Mouse (Mus musculus): Measurements from ENCODE around the gene Asb6. TPM values are rescaled to one million over a fixed set of nuclear protein-coding genes. Genes with fewer than 3 reads are reported as not detected.
A peak's percentile ranks its signal among the peaks of the same experiment; 100 is the strongest.

Gene Asb6
- polyA plus RNA-seq, 1 experiment, result 31.7 TPM

DNA sequence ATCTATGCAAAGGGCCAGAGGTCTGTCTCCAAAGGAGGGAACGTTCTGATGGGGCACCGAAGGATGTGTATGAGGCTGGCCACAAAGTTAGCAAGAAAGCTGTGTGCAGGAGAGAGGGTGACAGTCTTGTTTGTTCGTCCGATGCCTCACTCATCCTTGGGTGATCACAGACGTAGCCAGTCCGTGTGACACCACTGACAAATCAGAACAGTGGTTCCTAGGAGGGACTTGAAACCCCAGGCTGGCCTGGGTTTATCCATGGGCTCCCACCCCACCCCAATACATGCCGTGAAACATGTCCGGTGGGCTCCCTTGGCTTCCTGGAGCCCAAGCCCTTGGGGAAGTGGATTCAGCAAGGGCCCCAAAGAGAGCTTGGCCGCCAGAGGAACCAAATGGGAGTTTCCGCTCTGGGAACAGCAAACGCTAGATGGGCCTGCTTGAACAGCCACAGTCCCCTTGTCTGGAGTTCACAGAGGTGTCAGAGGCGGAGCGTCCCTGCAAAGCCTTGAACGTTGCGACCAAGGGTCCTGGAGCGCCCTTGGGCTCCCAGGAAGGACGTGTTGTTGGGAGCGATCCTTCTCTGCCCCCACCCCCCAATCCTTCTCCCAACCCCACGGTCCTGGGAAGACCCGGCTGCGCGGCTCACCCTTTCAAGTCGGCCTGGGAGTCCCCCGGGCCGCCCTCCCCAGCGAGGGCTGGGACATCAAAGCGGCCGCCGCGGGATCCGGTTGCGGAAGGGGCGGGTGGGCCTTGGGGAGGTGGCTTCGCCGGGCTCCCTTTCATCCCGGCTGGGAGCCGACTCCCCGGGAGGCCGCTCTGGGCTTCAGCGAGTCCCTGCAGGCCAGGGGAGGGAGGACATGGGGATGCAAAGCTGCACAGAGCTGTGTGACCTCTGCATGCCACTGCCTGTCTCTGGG, 45.8 kb downstream of the Asb6 start:
- no peaks in the 10 kb centered on the region for H3K27me3 ChIP-seq (ENCODE audit: control insufficient read depth, insufficient read depth, low read length)
- WGBS, result 7% methylated on average over 40 of the region's 40 CpGs
- H3K4me1 ChIP-seq (ENCODE audit: control insufficient read depth, insufficient read depth, insufficient read length, low read length), result peaks cover 11% of the 10 kb centered on the region
- no peak for TF ChIP-seq POLR2A (IDR thresholded peaks at IDR 0.05; ENCODE audit: low read depth, low read length)
- no peak for TF ChIP-seq CTCF (IDR thresholded peaks at IDR 0.05; ENCODE audit: extremely low read depth, insufficient read length, insufficient replicate concordance, low read depth, low read length)
- peak overlapping the region; percentile 56 for H3K4me3 ChIP-seq (ENCODE audit: low read depth, low read length)
- H3K27ac ChIP-seq (ENCODE audit: insufficient read depth, low read depth, low read length), result peak overlapping the region; percentile 28; the same call in 1 of the 2 replicates
- no peaks in the 10 kb centered on the region for H3K36me3 ChIP-seq (ENCODE audit: control insufficient read depth, insufficient read depth, low read length)

DNA sequence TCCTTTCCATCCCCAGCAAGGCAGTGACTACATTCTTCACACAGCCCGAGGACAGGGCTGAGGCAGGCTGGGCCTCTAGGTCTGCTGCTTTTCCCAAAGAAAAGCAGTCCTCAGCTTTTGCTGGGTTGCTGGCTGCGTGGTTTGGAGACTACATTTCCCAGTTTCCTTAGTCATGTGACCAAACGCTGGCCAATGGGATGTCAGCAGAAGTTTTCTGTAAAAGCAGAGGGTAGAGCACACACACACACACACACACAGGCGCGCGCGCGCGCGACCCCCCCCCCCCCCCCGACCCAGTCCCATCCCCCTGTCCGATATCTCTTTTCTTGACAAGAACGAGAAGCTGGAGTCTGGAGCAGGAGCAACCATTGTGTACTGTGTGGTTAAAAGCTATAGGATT, 46.8 kb downstream of the Asb6 start:
- no peak overlapping the region for H3K27ac ChIP-seq (ENCODE audit: insufficient read depth, low read depth, low read length)
- H3K4me3 ChIP-seq (ENCODE audit: low read depth, low read length), result no peak overlapping the region
- H3K36me3 ChIP-seq (ENCODE audit: control insufficient read depth, insufficient read depth, low read length), result no peaks in the 10 kb centered on the region
- no peak for TF ChIP-seq POLR2A (IDR thresholded peaks at IDR 0.05; ENCODE audit: low read depth, low read length)
- TF ChIP-seq CTCF (IDR thresholded peaks at IDR 0.05; ENCODE audit: extremely low read depth, insufficient read length, insufficient replicate concordance, low read depth, low read length), result no peak
- 2% methylated on average over 13 of the region's 13 CpGs for WGBS
- no peaks in the 10 kb centered on the region for H3K27me3 ChIP-seq (ENCODE audit: control insufficient read depth, insufficient read depth, low read length)
- peaks cover 11% of the 10 kb centered on the region for H3K4me1 ChIP-seq (ENCODE audit: control insufficient read depth, insufficient read depth, insufficient read length, low read length)

DNA sequence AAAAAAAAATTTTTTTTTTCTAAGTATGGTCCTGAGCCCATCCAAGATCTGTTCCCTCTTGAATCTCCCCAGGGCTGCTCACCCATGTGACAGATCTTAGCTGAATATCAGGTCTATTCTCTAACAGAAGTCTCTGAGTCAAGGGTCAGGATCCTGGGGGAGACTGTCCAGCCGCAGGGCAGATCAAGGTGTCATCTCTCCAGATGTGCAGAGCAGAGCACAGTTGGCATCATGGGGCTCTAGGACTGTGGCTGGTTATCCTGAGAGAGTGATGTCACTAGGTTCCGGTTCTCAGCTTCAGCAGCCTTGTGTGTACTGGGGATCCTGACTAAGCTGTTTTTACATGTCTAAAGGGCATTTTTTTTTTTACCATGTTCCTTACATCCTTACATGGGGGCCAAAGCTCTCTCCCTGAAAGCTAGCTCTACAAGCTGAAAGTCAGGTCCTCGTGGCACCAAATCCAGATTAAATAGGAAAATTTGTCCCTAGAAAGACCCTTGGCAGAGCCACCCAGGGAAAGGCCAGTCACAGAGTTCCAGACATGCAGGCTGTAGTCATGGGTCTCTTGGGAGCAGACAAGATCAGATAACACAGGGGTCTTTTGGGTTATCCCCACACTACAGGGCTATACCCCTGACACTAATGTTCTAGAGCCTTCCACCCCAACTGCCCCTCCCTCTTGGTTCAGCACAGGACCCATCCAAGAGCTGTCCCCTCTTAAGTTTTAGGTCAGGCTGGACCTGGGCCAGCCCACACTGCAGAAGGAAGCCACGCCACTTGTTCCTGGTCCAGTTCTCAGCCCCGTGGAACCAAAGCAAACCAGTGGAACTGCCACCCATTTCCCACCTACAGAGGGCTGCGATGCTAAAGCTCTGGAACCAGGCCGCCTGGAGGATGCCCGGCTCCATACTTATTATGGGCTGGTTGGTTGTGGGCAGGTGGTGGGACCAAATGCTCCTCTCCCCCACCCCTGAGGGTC, 47.5 kb downstream of the Asb6 start:
- WGBS, result 76% methylated on average over 8 of the region's 8 CpGs
- Histone ChIP-seq H3K27me3 (ENCODE audit: control insufficient read depth, insufficient read depth, low read length) (no peaks in the 10 kb centered on the region), H3K36me3 (ENCODE audit: control insufficient read depth, insufficient read depth, low read length) (no peaks in the 10 kb centered on the region), H3K4me1 (ENCODE audit: control insufficient read depth, insufficient read depth, insufficient read length, low read length) (peaks cover 11% of the 10 kb centered on the region), H3K27ac (ENCODE audit: insufficient read depth, low read depth, low read length) (no peak overlapping the region), H3K4me3 (ENCODE audit: low read depth, low read length) (no peak overlapping the region)
- TF ChIP-seq POLR2A (IDR thresholded peaks at IDR 0.05; ENCODE audit: low read depth, low read length), result no peak
- TF ChIP-seq CTCF (IDR thresholded peaks at IDR 0.05; ENCODE audit: extremely low read depth, insufficient read length, insufficient replicate concordance, low read depth, low read length), result no peak

DNA sequence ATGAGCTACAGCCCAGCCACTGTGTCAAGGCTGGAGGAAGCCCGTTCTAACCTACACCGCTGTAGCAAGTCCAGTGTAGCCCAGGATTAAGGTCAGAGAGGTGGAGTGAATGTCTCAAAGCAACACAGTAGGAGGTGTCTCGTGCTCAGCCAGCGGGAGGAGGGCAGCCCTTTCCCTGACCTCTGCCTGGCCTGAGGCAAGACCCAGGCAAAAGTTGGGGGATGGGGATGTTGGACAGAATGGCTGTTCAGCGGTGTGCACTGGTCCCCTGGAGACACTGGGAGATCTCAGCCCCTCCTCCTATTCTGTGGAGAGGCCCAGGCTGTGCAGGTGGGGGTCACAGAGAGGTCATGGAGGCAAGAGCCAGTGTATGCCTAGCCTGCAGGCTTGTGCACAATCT, 50.9 kb downstream of the Asb6 start:
- H3K27me3 ChIP-seq (ENCODE audit: control insufficient read depth, insufficient read depth, low read length), result no peaks in the 10 kb centered on the region
- no peaks in the 10 kb centered on the region for H3K36me3 ChIP-seq (ENCODE audit: control insufficient read depth, insufficient read depth, low read length)
- H3K4me1 ChIP-seq (ENCODE audit: control insufficient read depth, insufficient read depth, insufficient read length, low read length), result peaks cover 5% of the 10 kb centered on the region; the same call in 1 of the 2 replicates
- no peak overlapping the region for H3K27ac ChIP-seq (ENCODE audit: insufficient read depth, low read depth, low read length)
- 59% methylated on average over 5 of the region's 5 CpGs for WGBS
- TF ChIP-seq CTCF (IDR thresholded peaks at IDR 0.05; ENCODE audit: extremely low read depth, insufficient read length, insufficient replicate concordance, low read depth, low read length) (no peak), POLR2A (IDR thresholded peaks at IDR 0.05; ENCODE audit: low read depth, low read length) (no peak)
- no peak overlapping the region for H3K4me3 ChIP-seq (ENCODE audit: low read depth, low read length)

DNA sequence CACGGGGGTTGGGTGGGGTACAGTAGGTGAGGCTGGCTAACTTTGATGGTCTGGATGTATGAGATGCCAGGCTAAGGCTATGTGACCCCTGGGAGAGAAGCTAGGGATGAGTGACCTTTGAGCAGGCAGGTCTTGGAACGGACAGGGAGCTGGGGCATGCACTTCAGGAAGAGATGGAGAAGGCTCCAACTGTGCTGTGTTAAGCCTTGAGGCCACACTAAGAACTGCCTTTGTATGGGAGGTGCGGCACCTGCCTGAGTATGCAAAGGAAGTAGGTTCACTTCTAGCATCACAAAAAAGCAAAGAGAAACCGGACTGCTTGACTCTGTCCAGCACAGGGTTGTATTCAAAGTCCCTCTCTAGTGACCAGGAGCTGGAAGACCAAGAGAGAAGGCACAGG, 51.9 kb downstream of the Asb6 start:
- H3K4me1 ChIP-seq (ENCODE audit: control insufficient read depth, insufficient read depth, insufficient read length, low read length), result peaks cover 2% of the 10 kb centered on the region; the same call in 1 of the 2 replicates
- 79% methylated on average over 4 of the region's 4 CpGs for WGBS
- H3K27me3 ChIP-seq (ENCODE audit: control insufficient read depth, insufficient read depth, low read length), result no peaks in the 10 kb centered on the region
- H3K27ac ChIP-seq (ENCODE audit: insufficient read depth, low read depth, low read length), result no peak overlapping the region
- H3K36me3 ChIP-seq (ENCODE audit: control insufficient read depth, insufficient read depth, low read length), result no peaks in the 10 kb centered on the region
- no peak overlapping the region for H3K4me3 ChIP-seq (ENCODE audit: low read depth, low read length)
- TF ChIP-seq POLR2A (IDR thresholded peaks at IDR 0.05; ENCODE audit: low read depth, low read length) (no peak), CTCF (IDR thresholded peaks at IDR 0.05; ENCODE audit: extremely low read depth, insufficient read length, insufficient replicate concordance, low read depth, low read length) (no peak)

DNA sequence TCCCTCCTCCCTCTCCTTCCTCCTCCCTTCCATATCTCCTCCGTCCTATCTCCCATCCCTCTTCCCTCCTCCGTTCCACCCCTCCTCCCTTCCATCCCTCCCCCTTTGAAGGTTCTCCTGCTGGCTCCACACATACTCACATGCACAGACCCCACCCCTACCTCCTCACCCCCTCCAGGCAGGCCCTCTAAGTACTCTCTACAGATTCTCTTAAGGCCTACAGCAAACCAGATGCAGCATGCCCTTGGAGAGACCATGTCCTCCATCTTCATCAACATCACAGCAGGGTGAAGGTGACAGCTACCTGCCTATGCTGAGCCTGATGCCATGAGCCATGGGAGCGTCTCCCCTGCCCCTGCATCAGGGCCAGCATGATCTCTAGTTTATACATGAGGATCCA, 52.9 kb downstream of the Asb6 start:
- TF ChIP-seq POLR2A (IDR thresholded peaks at IDR 0.05; ENCODE audit: low read depth, low read length) (no peak), CTCF (IDR thresholded peaks at IDR 0.05; ENCODE audit: extremely low read depth, insufficient read length, insufficient replicate concordance, low read depth, low read length) (no peak)
- Histone ChIP-seq H3K27me3 (ENCODE audit: control insufficient read depth, insufficient read depth, low read length) (no peaks in the 10 kb centered on the region), H3K4me3 (ENCODE audit: low read depth, low read length) (no peak overlapping the region), H3K36me3 (ENCODE audit: control insufficient read depth, insufficient read depth, low read length) (no peaks in the 10 kb centered on the region), H3K4me1 (ENCODE audit: control insufficient read depth, insufficient read depth, insufficient read length, low read length) (peaks cover 3% of the 10 kb centered on the region; the same call in 1 of the 2 replicates), H3K27ac (ENCODE audit: insufficient read depth, low read depth, low read length) (no peak overlapping the region)
- 84% methylated on average over 3 of the region's 3 CpGs for WGBS

All from small intestine, adult 2 months (tissue).